In genomic region chr2:16357946-16358345, GRCm38 (mm10) we compare ENCODE assay signal across 8 mouse cellular contexts. TPM values are rescaled to one million over a fixed set of nuclear protein-coding genes. Genes with fewer than 3 reads are reported as not detected.
A peak's percentile ranks its signal among the peaks of the same experiment; 100 is the strongest.
DNase-seq lines count a peak whose midpoint lies in the region; ATAC-seq and TF ChIP-seq lines count a peak whose summit lies in the region.

No protein-coding gene starts in this region.

- no peak for TF ChIP-seq EP300 in heart, adult 2 months (IDR thresholded peaks at IDR 0.05; ENCODE audit: insufficient read depth, low read depth, low read length)

- DNase-seq in heart, adult 2 months: peak in 1 of 2 experiments; percentile 38
- no peak for DNase-seq in heart, postnatal 14 days
- DNase-seq in ES-E14 (ENCODE audit: low read depth, low spot score): no peak
- no peak for DNase-seq in hindbrain, embryonic 10.5 days (ENCODE audit: low spot score)
- no peak for DNase-seq in limb, embryonic 14.5 days (ENCODE audit: low spot score)
- DNase-seq in layer of hippocampus, postnatal 36 days: no peak
- DNase-seq in cerebellum, postnatal 10 days: no peak

- no peak for TF ChIP-seq CTCF in heart, adult 2 months (IDR thresholded peaks at IDR 0.05)

- no peaks in the 10 kb centered on the region for H3K27me3 ChIP-seq in heart, adult 2 months (ENCODE audit: control insufficient read depth, insufficient read depth, low read length)
- H3K27me3 ChIP-seq in hindbrain, embryonic 10.5 days (ENCODE audit: insufficient read depth, poor library complexity, severe bottlenecking): peaks cover 9% of the 10 kb centered on the region
- no peaks in the 10 kb centered on the region for H3K27me3 ChIP-seq in limb, embryonic 14.5 days (ENCODE audit: control insufficient read depth, insufficient read depth, low read length)

- peak overlapping the region; percentile 83 for H3K4me2 ChIP-seq in limb, embryonic 14.5 days (replicated peaks; ENCODE audit: low read depth, low read length, severe bottlenecking)

- no peaks in the 10 kb centered on the region; the same call in 1 of the 2 replicates for H3K36me3 ChIP-seq in heart, adult 2 months (ENCODE audit: control insufficient read depth, insufficient read depth, low read length)
- no peaks in the 10 kb centered on the region for H3K36me3 ChIP-seq in ES-E14 (ENCODE audit: control insufficient read depth, insufficient read depth, low read length, poor library complexity, severe bottlenecking)
- H3K36me3 ChIP-seq in hindbrain, embryonic 10.5 days: no peaks in the 10 kb centered on the region
- no peaks in the 10 kb centered on the region for H3K36me3 ChIP-seq in limb, embryonic 14.5 days (ENCODE audit: control insufficient read depth, insufficient read depth, low read length)

- TF ChIP-seq POLR2A in heart, adult 2 months (IDR thresholded peaks at IDR 0.05; ENCODE audit: insufficient read depth, low read depth, low read length): no peak
- no peak for TF ChIP-seq POLR2A in limb, embryonic 14.5 days (IDR thresholded peaks at IDR 0.05; ENCODE audit: borderline replicate concordance, extremely low read depth, insufficient read depth, insufficient read length)

- intact Hi-C loops in heart, adult 2 months (cut with DNase I): loop anchor here (2.0 to 10.0 kb wide), 6 partner anchors 89 to 969 kb away; no protein-coding TSS in a partner anchor
- intact Hi-C loops in heart, postnatal 14 days (cut with DNase I): loop anchor here (2.0 to 5.0 kb wide), 4 partner anchors 554 to 1057 kb away; no protein-coding TSS in a partner anchor

- no peaks in the 10 kb centered on the region for H3K79me2 ChIP-seq in heart, adult 2 months (replicated peaks; ENCODE audit: control insufficient read depth, insufficient read depth, low read length)

- H3K9me3 ChIP-seq in ES-E14 (ENCODE audit: control insufficient read depth, insufficient read depth, low read depth, low read length): no peaks in the 10 kb centered on the region
- no peaks in the 10 kb centered on the region for H3K9me3 ChIP-seq in hindbrain, embryonic 10.5 days
- no peaks in the 10 kb centered on the region for H3K9me3 ChIP-seq in limb, embryonic 14.5 days (ENCODE audit: control insufficient read depth, low read length)

- peak overlapping the region; percentile 70 for H3K9ac ChIP-seq in heart, adult 2 months (ENCODE audit: low read depth, low read length)
- peak overlapping the region; percentile 77; the same call in 1 of the 2 replicates for H3K9ac ChIP-seq in ES-E14 (ENCODE audit: insufficient read depth, low read depth, low read length, poor library complexity, severe bottlenecking)
- peak overlapping the region; percentile 69 for H3K9ac ChIP-seq in limb, embryonic 14.5 days (ENCODE audit: low read depth, low read length, severe bottlenecking)

- H3K4me3 ChIP-seq in heart, adult 2 months: peak overlapping the region; percentile 69
- peak overlapping the region; percentile 78 to 88; a peak in 3 of 4 replicates for H3K4me3 ChIP-seq in ES-E14 (ENCODE audit: insufficient read depth in 1 of 2, low read depth in 1 of 2, low read length in 2 of 2, poor library complexity in 1 of 2, severe bottlenecking in 1 of 2)
- H3K4me3 ChIP-seq in hindbrain, embryonic 10.5 days: peak overlapping the region; percentile 73
- peak overlapping the region; percentile 57 for H3K4me3 ChIP-seq in limb, embryonic 14.5 days (replicated peaks; ENCODE audit: low read length)

- in situ Hi-C loops in ES-E14 (cut with MboI; ENCODE audit: low sequenced_read_pairs in 2 of 2, unreplicated experiment in 2 of 2): no loop called here

- no peak for ATAC-seq in limb, embryonic 14.5 days (ENCODE audit: low FRiP score, low read depth)
- ATAC-seq in megakaryocyte-erythroid progenitor cell, adult 5-6 weeks (replicated peaks; ENCODE audit: low FRiP score, low TSS enrichment, poor library complexity, severe bottlenecking): no peak

- 47% methylated on average over 1 of the region's 1 CpGs for WGBS in heart, adult 2 months
- 4% methylated on average over 1 of the region's 1 CpGs for WGBS in hindbrain, embryonic 10.5 days
- 0% methylated on average over 1 of the region's 1 CpGs for WGBS in limb, embryonic 14.5 days

- peak overlapping the region; percentile 73 for H3K27ac ChIP-seq in heart, adult 2 months
- H3K27ac ChIP-seq in ES-E14 (ENCODE audit: insufficient read depth, low read depth, low read length, poor library complexity, severe bottlenecking): no peak overlapping the region
- H3K27ac ChIP-seq in hindbrain, embryonic 10.5 days: peak overlapping the region; percentile 50; the same call in 1 of the 2 replicates
- no peak overlapping the region for H3K27ac ChIP-seq in limb, embryonic 14.5 days (replicated peaks; ENCODE audit: low read depth, low read length)

- H3K4me1 ChIP-seq in heart, adult 2 months (ENCODE audit: control insufficient read depth, insufficient read depth, low read length): no peaks in the 10 kb centered on the region; the same call in 1 of the 2 replicates
- peaks cover 0 to 2% of the 10 kb centered on the region in 2 experiments; a peak in 1 of 4 replicates for H3K4me1 ChIP-seq in ES-E14 (ENCODE audit: control insufficient read depth in 2 of 2, insufficient read depth in 2 of 2, low read length in 2 of 2, poor library complexity in 1 of 2)
- H3K4me1 ChIP-seq in hindbrain, embryonic 10.5 days (replicated peaks): peaks cover 21% of the 10 kb centered on the region
- 0 out of 2 replicates have a peak, but pooled peaks cover 5% of the 10 kb centered on the region for H3K4me1 ChIP-seq in limb, embryonic 14.5 days (ENCODE audit: control insufficient read depth, insufficient read depth, low read length)

TF ChIP-seq in ES-E14, 5 proteins besides CTCF, POLR2A, EP300 and RAD21:
- TF ChIP-seq ZNF384 (IDR thresholded peaks at IDR 0.05; ENCODE audit: low read depth, low read length): no peak
- TF ChIP-seq HCFC1 (IDR thresholded peaks at IDR 0.05; ENCODE audit: borderline replicate concordance, insufficient read depth, low read length): no peak
- no peak for TF ChIP-seq CHD2 (IDR thresholded peaks at IDR 0.05; ENCODE audit: low read depth, low read length)
- TF ChIP-seq ZC3H11A (IDR thresholded peaks at IDR 0.05; ENCODE audit: borderline replicate concordance, low read depth, low read length): no peak
- no peak for TF ChIP-seq MAFK (IDR thresholded peaks at IDR 0.05; ENCODE audit: insufficient read depth, low read depth, low read length)
TF ChIP-seq in ES-E14: peak in this region for 0.

RNA-seq across cellular contexts. Expression of gene Plxdc2, which starts 1.8 kb away (rescaled TPM):
- total RNA-seq in heart, adult 2 months (2021): 10 to 100 TPM; 17.2 to 21.8 TPM
- 7.0 and 12.0 TPM in 2 replicates for polyA plus RNA-seq in heart, adult 2 months (2012; rRNA removed)
- total RNA-seq in heart, postnatal 14 days (2021): 10 to 100 TPM; 24.3 to 26.4 TPM
- total RNA-seq in ES-E14 (2012; rRNA removed): 11.7 and 15.2 TPM in 2 replicates
- 13.4 and 14.5 TPM in 2 replicates for polyA plus RNA-seq in hindbrain, embryonic 10.5 days (2016; fragmentation: Nextera tagmentation; extraction: Ambion mirVana)
- 16.7 and 18.2 TPM in 2 replicates for polyA plus RNA-seq in limb, embryonic 14.5 days (2012; rRNA removed)
- 46.3 and 47.1 TPM in 2 replicates for polyA plus RNA-seq in limb, embryonic 14.5 days (2014; fragmentation: Nextera tagmentation; extraction: Ambion mirVana)
- total RNA-seq in layer of hippocampus, postnatal 36 days (2021): 10 to 100 TPM; 24.7 to 26.7 TPM
- 0.99 and 1.3 TPM in 2 replicates for total RNA-seq in megakaryocyte-erythroid progenitor cell, adult 5-6 weeks (2014; fragmentation: Nextera tagmentation)
- total RNA-seq in megakaryocyte-erythroid progenitor cell, adult 5-6 weeks (2017): 0.61 and 1.3 TPM in 2 replicates

Comparison
In these comparisons a context has a peak if more than half of its experiments do, and no peak if none do; other contexts are left out.
1. H3K27ac ChIP-seq: peak in heart, adult 2 months (single experiment) and hindbrain, embryonic 10.5 days (single experiment); none in ES-E14 (single experiment) and limb, embryonic 14.5 days (single experiment).
2. Peak in every context shown above with its lines, with median percentiles within 50 percentile points of each other: H3K4me3 ChIP-seq and H3K9ac ChIP-seq.